In the genomic region with DNA sequence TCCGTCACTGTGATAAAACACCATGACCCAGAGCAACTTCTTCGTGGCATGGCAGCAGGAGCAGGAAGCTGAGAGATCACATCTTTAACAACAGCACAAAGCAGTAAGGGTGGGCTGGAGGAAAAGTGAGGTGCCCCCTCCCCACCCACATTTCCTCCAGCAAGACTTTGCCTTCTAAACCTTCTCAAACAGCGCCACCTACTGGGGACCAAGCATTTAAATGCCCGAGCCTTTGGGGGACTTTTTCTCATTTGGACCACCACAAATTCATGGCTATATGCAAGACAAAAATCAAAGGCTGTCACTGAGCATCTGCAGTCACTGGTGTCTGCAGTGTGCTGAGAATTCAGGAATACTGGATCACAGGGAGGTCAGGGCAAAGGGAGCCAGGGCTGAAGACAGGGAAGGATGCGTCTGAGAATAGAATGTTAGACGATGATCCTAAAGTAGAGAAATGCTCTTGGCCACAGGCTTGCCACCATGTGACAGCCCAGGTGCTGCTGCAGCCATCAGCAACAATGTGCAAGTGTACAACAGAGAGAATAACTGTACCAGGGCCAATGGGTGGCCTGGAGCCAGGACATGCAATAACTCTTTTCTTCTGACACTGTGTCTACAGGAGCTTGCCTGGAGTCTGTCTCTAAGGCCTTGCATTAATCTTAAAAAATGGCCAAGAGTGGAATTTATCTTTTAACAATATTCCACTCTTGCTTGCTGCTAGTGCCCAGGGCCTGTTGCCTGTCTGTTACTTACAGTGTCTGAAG, we compare ENCODE assay signal across 11 mouse cellular contexts.
DNase-seq lines count a peak whose midpoint lies in the region; ATAC-seq and TF ChIP-seq lines count a peak whose summit lies in the region.
"Had no signal": no experiment of that assay in that cellular context is flagged by ENCODE, and none has a peak within 500 bp of the region (broad histone marks: within the 10 kb centered on the region; RNA-seq: fewer than 3 reads in every experiment).

No protein-coding gene starts in this region.

- H3K27ac ChIP-seq in kidney, postnatal 0 days, result no peak overlapping the region
- H3K27ac ChIP-seq: forebrain, embryonic 10.5 days had no signal

- no peak for ATAC-seq in kidney, postnatal 0 days (replicated peaks; ENCODE audit: low FRiP score, low read depth)

- no peaks in the 10 kb centered on the region for H3K4me1 ChIP-seq in kidney, postnatal 0 days (replicated peaks; ENCODE audit: insufficient read depth, low read length)

- no peak overlapping the region for H3K4me2 ChIP-seq in kidney, postnatal 0 days (ENCODE audit: low read length)

- no peaks in the 10 kb centered on the region for H3K36me3 ChIP-seq in kidney, postnatal 0 days (ENCODE audit: insufficient read depth, low read length)
- H3K36me3 ChIP-seq: forebrain, embryonic 10.5 days had no signal

- 86% methylated on average over 6 of the region's 6 CpGs for WGBS in kidney, postnatal 0 days

- H3K4me3 ChIP-seq in kidney, postnatal 0 days (replicated peaks; ENCODE audit: low read depth, low read length), result no peak overlapping the region
- H3K4me3 ChIP-seq: forebrain, embryonic 10.5 days had no signal

- no peak overlapping the region for H3K9ac ChIP-seq in kidney, postnatal 0 days (ENCODE audit: low read depth, low read length)

- TF ChIP-seq CTCF in kidney, postnatal 0 days (IDR thresholded peaks at IDR 0.05; ENCODE audit: low read depth), result peak; percentile 51

- no peaks in the 10 kb centered on the region for H3K27me3 ChIP-seq in kidney, postnatal 0 days (ENCODE audit: insufficient read depth, low read length)

- no peaks in the 10 kb centered on the region for H3K9me3 ChIP-seq in kidney, postnatal 0 days (replicated peaks; ENCODE audit: low read length)
- H3K9me3 ChIP-seq: forebrain, embryonic 10.5 days had no signal

- DNase-seq in kidney, postnatal 0 days (ENCODE audit: low spot score), result no peak
- DNase-seq in kidney, adult 9 months, result no peak
- DNase-seq in 416B (ENCODE audit: low read depth), result peak; percentile 8
- peak; percentile 25 for DNase-seq in A20 (ENCODE audit: low read depth, low spot score)
- DNase-seq in adrenal gland, postnatal 14 days, result peak; percentile 67
- DNase-seq in thymus, postnatal 0 days (ENCODE audit: low spot score), result no peak
- DNase-seq in urinary bladder, postnatal 14 days (ENCODE audit: low spot score), result no peak
- DNase-seq: gastrocnemius, postnatal 14 days; kidney, adult 8-10 months; lung, postnatal 36 days had no signal

Comparison
In these comparisons a context has a peak if more than half of its experiments do, and no peak if none do; other contexts are left out.
1. DNase-seq: peak in 416B (single experiment), A20 (single experiment) and adrenal gland, postnatal 14 days (single experiment); none in kidney, postnatal 0 days (single experiment), kidney, adult 9 months (single experiment), thymus, postnatal 0 days (single experiment) and urinary bladder, postnatal 14 days (single experiment).